Mouse (Mus musculus) gastrocnemius, postnatal 36 days (tissue): ENCODE results near the gene Vil1. TPM values are rescaled to one million over a fixed set of nuclear protein-coding genes. Genes with fewer than 3 reads are reported as not detected.

Source experiments
- DNase-seq, 2 experiments: peaks; one replicate each; pipeline ENCODE4 v3.0.0; 2022
- intact Hi-C: fragments of 180-260 bp; cut with DNase I; formaldehyde crosslinking; loops from one replicate; pipeline ENCODE4 v1.15.1; 2025
- long read RNA-seq, 2 experiments: library from polyadenylated mRNA; stranded (forward); transcript quantifications; one replicate each; pipeline ENCODE4 v2.0.0; 2021
- total RNA-seq, 2 experiments: library from RNA; stranded (reverse); gene quantifications; 2 replicates each; pipeline ENCODE4 v1.2.3; 2021

Gene Vil1
- not detected for total RNA-seq
- long read RNA-seq, experiment 1: 0 reads
- long read RNA-seq, experiment 2: 0 reads

DNA sequence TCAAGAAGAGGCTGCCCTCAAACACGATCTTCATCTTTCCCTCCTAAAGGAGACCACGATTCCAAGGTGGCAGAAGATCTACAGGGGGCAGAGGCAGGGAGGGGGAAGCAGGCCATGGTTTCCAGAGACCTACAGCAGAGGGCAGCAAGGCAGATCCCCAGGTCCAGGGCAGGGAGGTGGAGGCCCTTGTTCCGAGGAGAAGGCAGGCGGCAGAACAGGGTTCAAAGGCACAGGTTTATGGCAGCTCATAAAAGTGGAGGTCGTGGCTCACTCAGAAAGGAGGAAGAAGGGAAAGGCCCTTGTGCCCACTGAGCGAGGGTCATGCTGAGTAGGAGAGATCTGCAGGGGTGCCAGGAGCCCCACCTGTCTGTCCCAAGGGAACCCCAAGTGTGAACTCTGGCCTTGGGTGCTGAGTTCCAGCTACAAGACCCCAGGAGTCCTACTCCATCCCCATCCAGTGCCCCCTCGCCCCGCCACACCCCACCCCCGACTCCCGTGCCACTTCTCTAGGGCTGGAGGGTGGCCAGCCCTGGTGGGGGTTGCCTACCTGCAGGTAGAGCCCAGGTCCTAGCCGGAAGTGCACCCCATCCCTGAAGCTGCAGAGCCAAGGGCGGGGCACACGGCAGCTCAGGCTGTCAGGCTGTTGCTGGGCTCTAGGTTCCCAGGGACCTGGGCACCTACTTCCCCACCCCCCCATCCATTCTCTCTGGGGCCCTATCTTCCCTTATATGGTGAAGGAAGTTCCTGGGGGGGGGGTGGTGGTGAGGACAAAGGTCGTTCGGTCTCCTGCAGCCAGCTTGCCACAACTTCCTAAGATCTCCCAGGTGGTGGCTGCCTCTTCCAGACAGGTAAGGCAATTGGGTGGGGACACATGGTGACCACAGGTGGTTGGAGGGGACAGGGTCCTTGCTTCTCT is at the start of gene Vil1:
TSS of gene Vil1 (plus strand) at position 788 of the 916 bp plus-strand sequence.
- intact Hi-C loops: no loop called here
- no peak for DNase-seq

DNA sequence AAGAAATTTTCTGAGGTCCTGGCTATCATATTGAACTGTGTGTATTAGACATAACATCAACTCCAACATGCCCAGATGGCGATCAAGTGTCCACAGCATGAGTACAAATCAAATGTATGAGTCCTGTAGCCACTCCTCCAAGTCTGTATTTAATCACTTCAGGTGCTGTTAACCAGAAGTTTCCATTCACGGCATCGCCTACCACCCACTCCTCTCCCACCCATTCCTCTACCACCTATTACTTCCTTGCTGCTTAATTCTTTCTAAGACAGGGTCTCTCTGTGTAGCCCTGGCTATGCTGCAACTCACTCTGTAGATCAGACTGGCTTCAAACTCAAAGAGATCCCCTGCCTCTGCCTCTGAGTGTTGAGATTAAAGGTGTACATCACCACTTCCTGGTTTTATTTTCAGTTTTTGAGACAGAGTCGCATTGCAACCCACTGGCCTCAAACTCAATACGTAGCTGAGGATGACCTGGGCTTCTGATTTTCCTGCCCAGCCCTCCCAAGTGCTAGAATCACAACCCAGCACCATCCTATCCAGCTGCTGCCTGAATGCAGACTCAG is 49.1 kb upstream of the Vil1 start:
- intact Hi-C loops: loop anchor here (5.0 kb wide), 1 partner anchor 153 kb away; no protein-coding TSS in a partner anchor
- DNase-seq: no peak

- intact Hi-C loops: loop anchor here (2.0 to 5.0 kb wide), 2 partner anchors 49 to 155 kb away; no protein-coding TSS in a partner anchor
- peak; percentile 49 to 55 for DNase-seq
Measured at GRCm38 (mm10) chr1:74361812-74362211, 47.4 kb upstream of the Vil1 start, which contains the start of gene Catip. Catip (plus strand) TSS chr1:74362108.

DNA sequence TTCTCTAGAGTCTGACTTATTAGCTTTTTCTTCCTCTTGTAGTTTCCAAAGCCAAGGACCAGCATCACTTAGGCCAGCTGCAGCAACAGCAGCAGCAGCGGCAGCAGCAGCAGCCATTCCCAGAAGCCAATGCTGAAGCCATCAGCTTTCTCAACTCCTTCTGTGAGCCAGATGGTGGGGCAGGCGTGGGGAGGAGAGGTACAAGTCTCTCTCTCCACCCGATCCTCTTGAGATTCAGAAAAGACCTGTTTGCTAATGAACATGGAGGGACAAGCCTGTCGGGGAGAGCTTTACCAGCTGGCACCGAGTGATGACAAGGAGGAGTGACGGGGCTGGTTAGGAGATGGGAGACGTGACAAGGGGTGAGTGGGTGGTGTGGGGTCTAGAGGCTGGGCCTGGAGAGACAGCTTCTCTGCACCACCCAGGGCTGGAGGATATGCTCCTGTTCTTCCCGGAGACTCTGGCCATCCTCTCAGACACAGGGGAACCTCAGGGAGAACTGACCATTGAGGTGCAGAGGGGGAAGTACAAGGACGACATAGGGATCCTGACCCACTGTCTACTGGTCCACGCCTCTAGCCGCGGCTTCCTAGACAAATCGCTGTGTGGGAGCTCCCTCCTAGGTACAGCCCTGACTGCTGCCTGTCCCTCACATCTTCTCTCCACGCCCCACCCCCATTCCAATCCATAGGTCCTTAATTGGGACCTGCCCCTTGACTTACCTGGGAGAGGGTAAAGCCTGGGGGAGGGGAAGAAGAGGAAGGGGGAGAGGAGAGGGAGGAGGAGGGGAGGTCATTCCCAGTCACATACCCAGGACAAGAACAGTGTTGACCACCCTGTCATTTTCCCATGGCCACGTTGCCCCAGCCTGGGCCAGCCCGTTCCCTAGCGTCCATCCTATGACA is 46.6 kb upstream of the Vil1 start:
- DNase-seq: no peak
- intact Hi-C loops: loop anchor here (2.0 to 5.0 kb wide), 2 partner anchors 50 to 155 kb away; no protein-coding TSS in a partner anchor

DNA sequence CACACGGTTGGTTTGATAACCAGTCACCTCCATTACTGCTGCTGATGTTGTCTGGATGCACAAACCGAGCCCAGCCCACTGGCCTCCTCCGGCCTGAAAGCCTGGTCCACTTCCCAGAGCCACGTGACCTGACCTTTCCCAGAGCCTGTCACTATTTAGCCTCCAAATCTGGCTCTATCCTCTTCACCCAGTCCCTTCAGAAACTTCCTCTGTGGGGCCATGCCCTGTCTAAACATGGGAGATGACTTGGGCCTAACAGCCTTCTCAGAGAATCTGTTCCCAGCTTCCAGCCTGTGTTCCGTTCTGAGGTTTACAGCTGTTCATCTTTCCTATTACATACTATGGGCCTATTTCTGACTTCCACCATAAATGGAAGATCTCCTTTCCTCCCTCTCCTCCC is 45.7 kb upstream of the Vil1 start:
- peak in 1 of 2 experiments; percentile 7 for DNase-seq
- intact Hi-C loops: loop anchor here (2.0 to 5.0 kb wide), 2 partner anchors 51 to 156 kb away; no protein-coding TSS in a partner anchor

GRCm38 (mm10) chr1:74364270-74364669 is 44.9 kb upstream of the Vil1 start:
- intact Hi-C loops: loop anchor here (5.0 kb wide), 1 partner anchor 157 kb away; no protein-coding TSS in a partner anchor
- peak in 1 of 2 experiments; percentile 3 for DNase-seq

DNA sequence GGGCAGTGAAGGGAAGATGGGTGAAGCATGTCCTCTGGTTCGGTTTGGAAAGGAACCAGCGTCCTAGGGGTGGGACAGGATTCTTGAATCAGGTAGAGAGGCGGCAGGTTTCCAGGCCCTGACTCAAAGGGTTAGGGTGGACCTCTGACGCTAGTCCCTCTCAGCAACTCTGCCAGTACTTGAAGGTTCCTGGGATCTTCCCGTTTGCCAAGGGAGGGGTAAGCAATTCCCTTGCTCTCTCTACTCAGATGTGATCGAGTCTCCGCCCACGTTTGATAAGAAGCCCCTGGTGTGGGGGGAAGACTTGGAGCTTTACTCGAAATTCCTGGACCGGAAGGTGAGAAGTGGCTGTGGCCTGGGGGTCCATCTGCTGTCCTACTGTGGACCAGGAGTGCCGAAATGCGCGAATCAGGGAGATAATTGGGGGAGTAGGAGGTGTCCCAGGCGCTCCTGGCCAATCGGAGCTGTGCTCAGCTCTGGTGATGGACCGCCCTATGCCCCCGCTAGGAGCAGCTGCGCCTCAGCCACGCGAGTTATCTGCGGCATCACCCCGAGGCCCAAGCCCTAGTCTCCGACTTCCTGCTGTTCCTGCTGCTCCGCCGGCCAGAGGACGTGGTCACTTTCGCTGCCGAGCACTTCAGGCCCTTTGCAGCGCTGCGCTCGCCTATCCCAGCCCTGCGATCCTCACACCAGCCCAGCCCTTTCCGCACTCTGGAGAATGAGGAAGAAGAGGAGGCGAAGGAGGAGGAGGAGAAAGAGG is 41.1 kb upstream of the Vil1 start:
- intact Hi-C loops: no loop called here
- DNase-seq: peak; percentile 54 to 57

- DNase-seq: peak in 1 of 2 experiments; percentile 0
- intact Hi-C loops: no loop called here
Measured at GRCm38 (mm10) chr1:74370040-74370439, 39.1 kb upstream of the Vil1 start.

GRCm38 (mm10) chr1:74373372-74373771 is 35.8 kb upstream of the Vil1 start:
- intact Hi-C loops: no loop called here
- DNase-seq: no peak

DNA sequence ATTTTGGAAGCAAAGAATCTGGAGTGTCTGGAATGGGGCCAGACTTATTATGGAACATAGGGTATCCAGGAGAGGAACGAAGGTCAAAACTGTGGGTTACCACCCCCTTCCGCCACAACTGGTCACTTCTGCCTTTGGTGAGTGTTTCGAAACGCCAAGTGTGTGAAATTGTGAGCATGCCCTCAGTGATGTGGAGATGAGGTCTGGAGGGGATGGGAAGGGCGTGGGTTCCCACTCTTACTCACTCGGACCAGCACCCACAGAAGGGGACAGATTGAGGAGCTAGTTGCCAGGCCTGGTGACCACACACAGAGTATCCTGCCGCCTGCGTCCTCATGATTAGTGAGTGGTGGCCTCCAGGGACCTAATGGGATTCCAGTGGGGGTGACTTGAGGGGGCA is 34.2 kb upstream of the Vil1 start, which contains the start of gene Slc11a1:
TSS of gene Slc11a1 (plus strand) at position 216 of the 400 bp plus-strand sequence.
- no peak for DNase-seq
- intact Hi-C loops: no loop called here

GRCm38 (mm10) chr1:74375561-74375960 is 33.6 kb upstream of the Vil1 start:
- intact Hi-C loops: no loop called here
- DNase-seq: no peak

DNA sequence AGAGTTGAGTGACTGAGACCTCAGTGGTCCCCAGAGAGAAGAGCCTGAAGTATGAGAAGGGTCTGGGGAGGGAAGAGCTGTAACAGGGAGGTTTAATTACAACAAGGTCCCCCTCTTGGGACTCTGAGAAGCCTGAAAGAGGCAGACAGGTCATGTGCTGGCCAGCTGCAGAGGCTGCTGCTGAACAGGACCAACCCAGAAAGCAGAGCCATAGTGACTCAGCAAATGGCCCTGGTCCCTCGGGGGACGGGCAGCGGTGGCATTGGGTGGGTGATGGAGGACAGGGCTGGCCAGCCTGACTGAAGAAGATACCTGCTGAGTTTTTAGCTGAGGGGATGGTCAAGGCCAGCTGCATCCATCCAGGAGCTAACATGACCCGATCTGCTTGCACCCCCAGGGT is 32.8 kb upstream of the Vil1 start:
- DNase-seq: peak in 1 of 2 experiments; percentile 46
- intact Hi-C loops: no loop called here

GRCm38 (mm10) chr1:74379058-74379504 is 30.1 kb upstream of the Vil1 start:
- no peak for DNase-seq
- intact Hi-C loops: no loop called here

- intact Hi-C loops: no loop called here
- no peak for DNase-seq
Measured at GRCm38 (mm10) chr1:74380484-74380883, 28.7 kb upstream of the Vil1 start.

GRCm38 (mm10) chr1:74381588-74382021 is 27.6 kb upstream of the Vil1 start:
- no peak for DNase-seq
- intact Hi-C loops: no loop called here

GRCm38 (mm10) chr1:74383385-74383784 is 25.8 kb upstream of the Vil1 start:
- intact Hi-C loops: no loop called here
- DNase-seq: no peak

GRCm38 (mm10) chr1:74384525-74384924 is 24.7 kb upstream of the Vil1 start:
- intact Hi-C loops: no loop called here
- no peak for DNase-seq

DNA sequence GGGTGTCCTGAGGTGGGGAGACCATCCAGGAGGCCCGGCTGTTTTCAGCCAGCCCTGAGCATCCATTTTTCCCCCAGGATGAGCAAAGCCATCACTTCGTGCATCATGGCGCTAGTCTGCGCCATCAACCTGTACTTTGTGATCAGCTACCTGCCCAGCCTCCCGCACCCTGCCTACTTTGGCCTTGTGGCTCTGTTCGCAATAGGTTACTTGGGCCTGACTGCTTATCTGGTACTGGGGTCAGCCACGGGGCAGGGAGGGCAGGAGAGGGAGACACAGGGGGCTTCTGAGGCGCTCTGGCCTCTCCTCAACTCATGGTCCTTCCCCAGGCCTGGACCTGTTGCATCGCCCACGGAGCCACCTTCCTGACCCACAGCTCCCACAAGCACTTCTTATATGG is 24.1 kb upstream of the Vil1 start:
- DNase-seq: no peak
- intact Hi-C loops: no loop called here

DNA sequence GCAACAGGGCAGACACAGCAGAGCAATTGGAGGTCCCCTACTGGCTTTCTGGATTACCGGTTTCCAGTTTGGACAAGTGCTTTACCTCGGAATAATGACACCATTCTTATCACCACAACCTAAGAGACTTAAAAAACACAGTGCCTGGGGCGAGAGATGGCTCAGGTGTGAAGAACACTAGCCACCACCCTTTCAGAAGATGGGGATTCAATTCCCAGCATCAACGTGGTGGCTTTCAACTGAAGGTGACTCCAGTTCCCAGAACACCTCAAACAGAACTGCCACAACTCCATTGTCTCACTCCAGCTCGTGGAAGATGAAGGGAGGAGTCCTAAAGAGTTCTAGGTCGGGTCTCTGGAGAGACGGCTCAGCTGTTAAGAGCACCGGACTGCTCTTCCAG is 23.6 kb upstream of the Vil1 start:
- intact Hi-C loops: no loop called here
- no peak for DNase-seq
